In the genomic region with DNA sequence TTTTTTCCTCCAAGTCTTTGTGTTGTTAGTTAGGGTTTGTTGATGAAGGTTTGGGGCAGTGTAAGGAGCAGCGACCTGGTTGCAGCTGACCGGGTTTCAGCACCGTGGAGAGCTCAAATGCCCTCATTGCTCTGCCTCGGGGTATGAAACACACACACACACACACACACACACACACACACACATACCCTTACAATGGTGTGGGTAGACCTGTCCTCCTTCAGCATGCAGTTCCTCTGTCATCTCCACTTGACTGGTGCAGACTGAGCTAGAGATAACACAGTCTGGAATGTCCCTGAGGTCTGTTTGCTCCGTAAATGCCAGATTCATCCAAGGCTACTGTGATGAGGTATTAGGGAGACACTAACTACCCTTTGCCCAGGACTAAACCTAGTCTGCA, we compare ENCODE assay signal across 13 mouse cellular contexts. TPM values are rescaled to one million over a fixed set of nuclear protein-coding genes. Genes with fewer than 3 reads are reported as not detected.
DNase-seq lines count a peak whose midpoint lies in the region; ATAC-seq lines count a peak whose summit lies in the region.
"Had no signal": no experiment of that assay in that cellular context is flagged by ENCODE, and none has a peak within 500 bp of the region (broad histone marks: within the 10 kb centered on the region; RNA-seq: fewer than 3 reads in every experiment).

No protein-coding gene starts in this region.

- DNase-seq in heart, postnatal 4 days, result peak; percentile 46
- DNase-seq in heart, postnatal 14 days, result no peak
- peak; percentile 66 for DNase-seq in forebrain, embryonic 11.5 days (ENCODE audit: low spot score)
- DNase-seq in neural tube, embryonic 11.5 days (ENCODE audit: low spot score), result peak; percentile 32
- DNase-seq in right cerebral cortex, postnatal 36 days (ENCODE audit: low spot score in 2 of 2), result no peak
- DNase-seq in cerebellum, adult 11 months, result no peak
- DNase-seq: heart, adult 2 months; lung, postnatal 36 days had no signal

- 0 out of 2 replicates have a peak, but pooled peaks have one; percentile 25 for ATAC-seq in forebrain, embryonic 11.5 days (replicated peaks; ENCODE audit: low FRiP score)
- ATAC-seq in kidney, embryonic 14.5 days (ENCODE audit: low FRiP score, low TSS enrichment), result 0 out of 2 replicates have a peak, but pooled peaks have one; percentile 33
- no peak for ATAC-seq in neural tube, embryonic 11.5 days (ENCODE audit: insufficient read depth, low FRiP score, low TSS enrichment)
- ATAC-seq in CD4-positive, CD25-positive, alpha-beta regulatory T cell, adult 4 months, result no peak

- no peak overlapping the region for H3K4me3 ChIP-seq in forebrain, embryonic 11.5 days (ENCODE audit: low read depth, low read length)
- no peak overlapping the region for H3K4me3 ChIP-seq in kidney, embryonic 14.5 days (ENCODE audit: low read length)
- H3K4me3 ChIP-seq in neural tube, embryonic 11.5 days (ENCODE audit: low read depth, low read length), result no peak overlapping the region
- H3K4me3 ChIP-seq: heart, adult 2 months had no signal

- peak overlapping the region; percentile 66; the same call in 1 of the 2 replicates for H3K27ac ChIP-seq in forebrain, embryonic 11.5 days (ENCODE audit: low read depth, low read length)
- H3K27ac ChIP-seq in kidney, embryonic 14.5 days (ENCODE audit: low read depth, low read length), result no peak overlapping the region
- H3K27ac ChIP-seq in neural tube, embryonic 11.5 days (ENCODE audit: low read depth, low read length), result peak overlapping the region; percentile 34; the same call in 1 of the 2 replicates
- H3K27ac ChIP-seq: heart, adult 2 months had no signal

- no peak overlapping the region for H3K9ac ChIP-seq in forebrain, embryonic 11.5 days (ENCODE audit: low read length)
- no peak overlapping the region for H3K9ac ChIP-seq in kidney, embryonic 14.5 days (ENCODE audit: low read depth, low read length)
- H3K9ac ChIP-seq in neural tube, embryonic 11.5 days (ENCODE audit: low read length), result no peak overlapping the region

- no peaks in the 10 kb centered on the region; the same call in 1 of the 2 replicates for H3K36me3 ChIP-seq in forebrain, embryonic 11.5 days (ENCODE audit: control insufficient read depth, insufficient read depth, low read length)
- peaks cover 30% of the 10 kb centered on the region for H3K36me3 ChIP-seq in kidney, embryonic 14.5 days (ENCODE audit: control insufficient read depth, insufficient read depth, low read length)
- H3K36me3 ChIP-seq in neural tube, embryonic 11.5 days (ENCODE audit: control insufficient read depth, insufficient read depth, low read length), result peaks cover 3% of the 10 kb centered on the region

- intact Hi-C loops in heart, postnatal 14 days (cut with DNase I), result loop anchor here (1.0 kb wide), 1 partner anchor 73 kb away; no protein-coding TSS in a partner anchor

- H3K27me3 ChIP-seq in forebrain, embryonic 11.5 days (ENCODE audit: control insufficient read depth, insufficient read depth, low read length), result no peaks in the 10 kb centered on the region
- no peaks in the 10 kb centered on the region for H3K27me3 ChIP-seq in kidney, embryonic 14.5 days (ENCODE audit: control insufficient read depth, insufficient read depth, low read length)
- H3K27me3 ChIP-seq in neural tube, embryonic 11.5 days (ENCODE audit: control insufficient read depth, insufficient read depth, low read length), result no peaks in the 10 kb centered on the region

- 17% methylated on average over 5 of the region's 5 CpGs for WGBS in forebrain, embryonic 11.5 days
- WGBS in kidney, embryonic 14.5 days, result 21% methylated on average over 5 of the region's 5 CpGs
- 20% methylated on average over 5 of the region's 5 CpGs for WGBS in neural tube, embryonic 11.5 days

- peaks cover 15% of the 10 kb centered on the region for H3K4me1 ChIP-seq in forebrain, embryonic 11.5 days (replicated peaks; ENCODE audit: control insufficient read depth, insufficient read depth, low read length)
- H3K4me1 ChIP-seq in kidney, embryonic 14.5 days (ENCODE audit: control insufficient read depth, insufficient read depth, low read length), result peaks cover 10% of the 10 kb centered on the region
- peaks cover 7% of the 10 kb centered on the region; the same call in 1 of the 2 replicates for H3K4me1 ChIP-seq in neural tube, embryonic 11.5 days (ENCODE audit: control insufficient read depth, insufficient read depth, low read length)

- H3K4me2 ChIP-seq in forebrain, embryonic 11.5 days (ENCODE audit: low read depth, low read length, severe bottlenecking), result no peak overlapping the region
- no peak overlapping the region for H3K4me2 ChIP-seq in kidney, embryonic 14.5 days (replicated peaks; ENCODE audit: low read depth, low read length)
- no peak overlapping the region for H3K4me2 ChIP-seq in neural tube, embryonic 11.5 days (ENCODE audit: low read depth)

- H3K9me3 ChIP-seq in forebrain, embryonic 11.5 days (ENCODE audit: control insufficient read depth, low read length), result no peaks in the 10 kb centered on the region
- no peaks in the 10 kb centered on the region for H3K9me3 ChIP-seq in kidney, embryonic 14.5 days (ENCODE audit: control insufficient read depth, low read length)
- no peaks in the 10 kb centered on the region for H3K9me3 ChIP-seq in neural tube, embryonic 11.5 days (ENCODE audit: control insufficient read depth, low read length)

RNA-seq across cellular contexts. Expression of a gene that starts 12.0 kb away (rescaled TPM):
- total RNA-seq in heart, postnatal 4 days (2021), result 10 to 100 TPM; 35.7 to 39.7 TPM
- total RNA-seq in heart, postnatal 14 days (2021), result 10 to 100 TPM; 23.4 to 28.4 TPM
- 94.1 and 95.8 TPM in 2 replicates for polyA plus RNA-seq in forebrain, embryonic 11.5 days (2014; fragmentation: Nextera tagmentation; extraction: Ambion mirVana)
- polyA plus RNA-seq in kidney, embryonic 14.5 days (2014; fragmentation: Nextera tagmentation; extraction: Ambion mirVana), result 80.8 and 109 TPM in 2 replicates
- 83.9 and 92.4 TPM in 2 replicates for polyA plus RNA-seq in neural tube, embryonic 11.5 days (2014; fragmentation: Nextera tagmentation; extraction: Ambion mirVana)
- polyA plus RNA-seq in CD4-positive, CD25-positive, alpha-beta regulatory T cell, adult 4 months (2017; shearing (Covaris generic)), result 100 to 1,000 TPM; 181 to 192 TPM

RNA-seq across cellular contexts. Expression of a gene that starts 32.8 kb away (rescaled TPM):
- 1,000 to 10,000 TPM; 1,764 to 1,922 TPM for total RNA-seq in heart, postnatal 4 days (2021)
- total RNA-seq in heart, postnatal 14 days (2021), result 1,000 to 10,000 TPM; 2,004 to 2,187 TPM
- polyA plus RNA-seq in forebrain, embryonic 11.5 days (2014; fragmentation: Nextera tagmentation; extraction: Ambion mirVana), result 0.11 and 0.52 TPM in 2 replicates
- polyA plus RNA-seq in kidney, embryonic 14.5 days (2014; fragmentation: Nextera tagmentation; extraction: Ambion mirVana), result 0.11 and 2.0 TPM in 2 replicates
- 15.1 and 15.6 TPM in 2 replicates for polyA plus RNA-seq in neural tube, embryonic 11.5 days (2014; fragmentation: Nextera tagmentation; extraction: Ambion mirVana)
- not detected for polyA plus RNA-seq in CD4-positive, CD25-positive, alpha-beta regulatory T cell, adult 4 months (2017; shearing (Covaris generic))
- total RNA-seq: common myeloid progenitor, adult 5-6 weeks had no signal

RNA-seq across cellular contexts. Expression of a gene that starts 50.5 kb away (rescaled TPM):
- not detected for total RNA-seq in heart, postnatal 4 days (2021)
- not detected for total RNA-seq in heart, postnatal 14 days (2021)
- polyA plus RNA-seq in forebrain, embryonic 11.5 days (2014; fragmentation: Nextera tagmentation; extraction: Ambion mirVana), result not detected in 2 replicates
- not detected in 2 replicates for polyA plus RNA-seq in kidney, embryonic 14.5 days (2014; fragmentation: Nextera tagmentation; extraction: Ambion mirVana)
- polyA plus RNA-seq in neural tube, embryonic 11.5 days (2014; fragmentation: Nextera tagmentation; extraction: Ambion mirVana), result not detected in 2 replicates
- not detected for polyA plus RNA-seq in CD4-positive, CD25-positive, alpha-beta regulatory T cell, adult 4 months (2017; shearing (Covaris generic))
- total RNA-seq: common myeloid progenitor, adult 5-6 weeks; heart, adult 2 months; layer of hippocampus, adult 8-10 months had no signal
- polyA plus RNA-seq: heart, adult 2 months; small intestine, adult 2 months had no signal

Comparison
In these comparisons a context has a peak if more than half of its experiments do, and no peak if none do; other contexts are left out.
1. DNase-seq: peak in heart, postnatal 4 days (single experiment), forebrain, embryonic 11.5 days (single experiment) and neural tube, embryonic 11.5 days (single experiment); none in heart, postnatal 14 days (0 of 2), right cerebral cortex, postnatal 36 days (0 of 2) and cerebellum, adult 11 months (single experiment).
2. ATAC-seq: peak in forebrain, embryonic 11.5 days (single experiment) and kidney, embryonic 14.5 days (single experiment); none in neural tube, embryonic 11.5 days (single experiment) and CD4-positive, CD25-positive, alpha-beta regulatory T cell, adult 4 months (single experiment).